Mouse (Mus musculus): ENCODE data around the gene Iqcn. TPM values are rescaled to one million over a fixed set of nuclear protein-coding genes. Genes with fewer than 3 reads are reported as not detected.

The Iqcn gene
- 0.04 and 0.10 TPM in 2 replicates for polyA plus RNA-seq (2016; fragmentation: Nextera tagmentation; extraction: Ambion mirVana)

- no peak for ATAC-seq (ENCODE audit: low FRiP score)
- no peak within 1 kb of the TSS for H3K27ac ChIP-seq
- H3K4me2 ChIP-seq: peak within 1 kb of the TSS; percentile 73; the same call in 1 of the 2 replicates
- H3K4me1 ChIP-seq: peaks cover 23% of the 10 kb centered on the region
- H3K4me3 ChIP-seq (replicated peaks): no peak within 1 kb of the TSS
- peaks cover 18% of the 10 kb centered on the region for H3K36me3 ChIP-seq (replicated peaks)
- 97% methylated on average over 3 of the region's 3 CpGs for WGBS
- no peak within 1 kb of the TSS for H3K9ac ChIP-seq
- no peaks in the 10 kb centered on the region for H3K9me3 ChIP-seq
- H3K27me3 ChIP-seq: no peaks in the 10 kb centered on the region
Measured at GRCm38 (mm10) chr8:70703287-70703686, at the start of gene Iqcn. Gene Iqcn (plus strand): TSS chr8:70703457.

GRCm38 (mm10) chr8:70654121-70654520 lies 49.1 kb upstream of the Iqcn start:
- H3K9me3 ChIP-seq: no peaks in the 10 kb centered on the region
- no peak overlapping the region for H3K4me2 ChIP-seq
- H3K4me1 ChIP-seq: peaks cover 61% of the 10 kb centered on the region
- no peak for ATAC-seq (ENCODE audit: low FRiP score)
- H3K36me3 ChIP-seq (replicated peaks): peaks cover 43% of the 10 kb centered on the region
- 83% methylated on average over 1 of the region's 1 CpGs for WGBS
- H3K27ac ChIP-seq: no peak overlapping the region
- no peaks in the 10 kb centered on the region for H3K27me3 ChIP-seq
- no peak overlapping the region for H3K9ac ChIP-seq
- H3K4me3 ChIP-seq (replicated peaks): no peak overlapping the region

GRCm38 (mm10) chr8:70655469-70655868 lies 47.8 kb upstream of the Iqcn start:
- 7% methylated on average over 2 of the region's 2 CpGs for WGBS
- Histone ChIP-seq H3K4me2 (0 out of 2 replicates have a peak overlapping the region, but pooled peaks have one; percentile 32), H3K27me3 (no peaks in the 10 kb centered on the region), H3K9ac (no peak overlapping the region; the same call in 1 of the 2 replicates), H3K4me1 (peaks cover 58% of the 10 kb centered on the region), H3K4me3 (replicated peaks) (no peak overlapping the region), H3K9me3 (no peaks in the 10 kb centered on the region), H3K36me3 (replicated peaks) (peaks cover 31% of the 10 kb centered on the region), H3K27ac (peak overlapping the region; percentile 92)
- no peak for ATAC-seq (ENCODE audit: low FRiP score)

- peak; percentile 50 for ATAC-seq (ENCODE audit: low FRiP score)
- WGBS: 13% methylated on average over 13 of the region's 13 CpGs
- H3K4me3 ChIP-seq (replicated peaks): no peak overlapping the region
- H3K9ac ChIP-seq: peak overlapping the region; percentile 17; the same call in 1 of the 2 replicates
- peak overlapping the region; percentile 92 for H3K27ac ChIP-seq
- H3K27me3 ChIP-seq: no peaks in the 10 kb centered on the region
- H3K4me1 ChIP-seq: peaks cover 60% of the 10 kb centered on the region
- peak overlapping the region; percentile 32 for H3K4me2 ChIP-seq
- H3K36me3 ChIP-seq (replicated peaks): peaks cover 23% of the 10 kb centered on the region
- H3K9me3 ChIP-seq: no peaks in the 10 kb centered on the region
Measured at GRCm38 (mm10) chr8:70656193-70656790, 47.0 kb upstream of the Iqcn start.

DNA sequence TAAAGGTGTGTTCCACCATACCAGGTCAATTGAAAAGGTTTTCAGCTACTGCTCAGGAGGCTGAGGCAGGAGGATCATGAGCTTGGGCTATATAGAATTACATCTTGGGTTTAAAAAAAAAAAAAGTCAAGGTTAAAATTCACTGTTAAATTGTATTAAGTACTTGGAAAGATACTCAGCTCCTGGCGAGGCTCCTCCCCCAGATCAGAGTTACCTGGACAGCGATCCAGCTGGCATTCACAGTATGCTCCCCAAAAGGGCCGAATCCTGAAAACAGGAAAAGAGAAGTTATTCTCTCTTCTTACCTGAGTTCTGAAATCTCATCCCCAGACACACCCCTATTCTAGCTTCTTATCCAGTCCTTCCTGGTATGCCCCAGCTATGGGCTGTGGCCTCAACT lies 46.0 kb upstream of the Iqcn start:
- WGBS: 94% methylated on average over 3 of the region's 3 CpGs
- ATAC-seq (ENCODE audit: low FRiP score): no peak
- no peak overlapping the region; the same call in 1 of the 2 replicates for H3K4me3 ChIP-seq (replicated peaks)
- H3K27ac ChIP-seq: peak overlapping the region; percentile 92
- H3K4me1 ChIP-seq: peaks cover 60% of the 10 kb centered on the region
- no peaks in the 10 kb centered on the region for H3K9me3 ChIP-seq
- no peaks in the 10 kb centered on the region for H3K27me3 ChIP-seq
- peaks cover 15% of the 10 kb centered on the region for H3K36me3 ChIP-seq (replicated peaks)
- H3K9ac ChIP-seq: no peak overlapping the region
- peak overlapping the region; percentile 91 for H3K4me2 ChIP-seq

GRCm38 (mm10) chr8:70657739-70658138 lies 45.5 kb upstream of the Iqcn start:
- Histone ChIP-seq H3K9me3 (no peaks in the 10 kb centered on the region), H3K4me3 (replicated peaks) (peak overlapping the region; percentile 78; the same call in 1 of the 2 replicates), H3K9ac (no peak overlapping the region), H3K27me3 (no peaks in the 10 kb centered on the region), H3K36me3 (replicated peaks) (peaks cover 12% of the 10 kb centered on the region), H3K27ac (peak overlapping the region; percentile 92), H3K4me1 (peaks cover 60% of the 10 kb centered on the region), H3K4me2 (peak overlapping the region; percentile 91)
- no peak for ATAC-seq (ENCODE audit: low FRiP score)
- WGBS: 81% methylated on average over 2 of the region's 2 CpGs

GRCm38 (mm10) chr8:70658897-70659603 lies 44.2 kb upstream of the Iqcn start:
- H3K9me3 ChIP-seq: no peaks in the 10 kb centered on the region
- H3K9ac ChIP-seq: peak overlapping the region; percentile 84
- 1% methylated on average over 31 of the region's 31 CpGs for WGBS
- peaks cover 60% of the 10 kb centered on the region for H3K4me1 ChIP-seq
- peak overlapping the region; percentile 91 for H3K4me2 ChIP-seq
- peak overlapping the region; percentile 78 for H3K4me3 ChIP-seq (replicated peaks)
- H3K27me3 ChIP-seq: no peaks in the 10 kb centered on the region
- H3K36me3 ChIP-seq (replicated peaks): peaks cover 12% of the 10 kb centered on the region
- ATAC-seq (ENCODE audit: low FRiP score): no peak; the same call in 1 of the 2 replicates
- H3K27ac ChIP-seq: peak overlapping the region; percentile 54

DNA sequence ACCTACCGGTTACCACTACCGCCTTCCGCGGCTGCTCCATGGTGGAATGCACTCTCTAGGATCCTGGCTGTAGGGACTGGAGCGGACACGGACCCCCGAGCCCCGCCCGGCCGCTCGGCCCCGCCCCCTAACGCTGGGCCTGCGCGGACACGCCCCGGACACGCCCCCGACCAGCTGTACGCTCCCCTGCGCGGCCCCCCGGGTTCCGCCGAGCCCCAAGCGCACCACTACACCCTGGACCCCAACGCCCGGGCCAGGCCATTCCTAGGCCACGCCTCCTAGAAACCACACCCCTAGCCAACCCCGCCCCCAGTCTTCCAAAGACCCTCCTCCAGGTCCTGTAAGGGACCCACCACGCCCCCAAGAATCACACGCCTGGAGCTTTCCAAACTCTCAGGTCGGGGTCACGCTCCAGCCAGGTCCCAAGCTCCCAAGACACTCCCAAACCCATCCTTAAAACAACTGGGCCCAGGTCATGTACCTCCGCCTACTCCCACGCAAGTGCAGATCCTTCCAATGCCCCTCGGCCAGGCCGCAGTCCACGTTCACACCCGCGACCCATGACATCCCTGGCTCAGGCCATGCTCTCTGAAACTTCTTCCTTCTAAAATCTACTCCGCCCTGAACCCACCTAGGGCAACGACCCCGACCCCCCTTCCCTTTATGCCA lies 43.5 kb upstream of the Iqcn start:
- peaks cover 8% of the 10 kb centered on the region for H3K36me3 ChIP-seq (replicated peaks)

DNA sequence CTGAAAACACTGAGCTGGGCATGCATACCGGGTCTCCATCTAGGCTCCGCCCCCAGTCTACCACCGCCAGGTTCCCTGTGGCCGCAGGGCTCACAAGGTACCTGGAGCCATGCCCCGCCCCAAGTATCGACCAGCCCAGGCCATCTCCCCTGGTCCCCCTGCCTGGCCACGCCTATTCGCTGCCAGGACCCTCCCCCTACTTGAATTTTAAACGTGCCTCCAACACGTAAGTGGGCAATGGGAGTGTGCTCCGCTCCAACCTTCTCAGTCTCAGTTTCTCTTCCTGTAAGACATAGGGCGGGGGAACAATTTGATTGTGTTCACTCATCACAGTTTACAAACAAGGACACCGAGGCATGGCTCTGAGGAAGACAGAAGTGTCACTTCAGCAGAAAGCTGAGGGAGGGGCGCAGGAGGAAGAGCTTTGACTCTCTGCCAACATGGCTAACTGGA lies 43.0 kb upstream of the Iqcn start, which contains the start of gene Pgpep1:
TSS of gene Pgpep1 (minus strand) at position 116 of the 453 bp plus-strand sequence.
- Histone ChIP-seq H3K27ac (peak within 1 kb of the TSS; percentile 54), H3K36me3 (replicated peaks) (peaks cover 3% of the 10 kb centered on the region; the same call in 1 of the 2 replicates), H3K4me2 (peak within 1 kb of the TSS; percentile 91), H3K4me3 (replicated peaks) (peak within 1 kb of the TSS; percentile 78), H3K9ac (peak within 1 kb of the TSS; percentile 84), H3K4me1 (peaks cover 51% of the 10 kb centered on the region), H3K9me3 (no peaks in the 10 kb centered on the region), H3K27me3 (no peaks in the 10 kb centered on the region)
- WGBS: under 1% methylated on average over 14 of the region's 14 CpGs
- ATAC-seq (ENCODE audit: low FRiP score): peak; percentile 50; the same call in 1 of the 2 replicates

More for the DNA sequence above, 43.5 kb upstream of the Iqcn start:
- Histone ChIP-seq H3K4me1 (peaks cover 57% of the 10 kb centered on the region), H3K9me3 (no peaks in the 10 kb centered on the region), H3K27me3 (no peaks in the 10 kb centered on the region), H3K4me2 (peak overlapping the region; percentile 91), H3K4me3 (replicated peaks) (peak overlapping the region; percentile 78), H3K27ac (peak overlapping the region; percentile 54), H3K9ac (peak overlapping the region; percentile 84)
- peak; percentile 92 for ATAC-seq (ENCODE audit: low FRiP score)
- under 1% methylated on average over 44 of the region's 44 CpGs for WGBS

DNA sequence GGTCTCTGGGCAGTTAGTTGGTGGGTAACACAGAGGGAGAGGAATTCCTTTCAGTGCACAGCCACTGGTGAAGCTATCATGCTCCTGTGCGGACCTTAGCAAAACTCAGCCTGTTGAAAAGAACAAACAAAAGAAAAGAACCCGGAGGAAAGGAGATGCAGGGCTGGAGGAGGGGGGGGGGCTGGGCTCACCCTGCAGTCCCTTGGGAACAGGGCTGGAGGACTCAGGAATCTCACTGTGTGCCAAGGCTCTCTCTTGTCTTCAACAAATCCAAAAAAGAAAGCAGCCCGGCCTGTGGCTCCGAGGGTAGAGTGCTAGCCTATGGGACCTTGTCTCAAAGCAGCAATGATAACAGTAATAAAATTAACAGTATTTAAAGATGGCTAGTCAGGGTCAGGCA lies 39.6 kb upstream of the Iqcn start:
- WGBS: 31% methylated on average over 4 of the region's 4 CpGs
- Histone ChIP-seq H3K27me3 (no peaks in the 10 kb centered on the region), H3K4me2 (no peak overlapping the region), H3K36me3 (replicated peaks) (no peaks in the 10 kb centered on the region), H3K4me1 (peaks cover 17% of the 10 kb centered on the region), H3K4me3 (replicated peaks) (no peak overlapping the region), H3K27ac (0 out of 2 replicates have a peak overlapping the region, but pooled peaks have one; percentile 13), H3K9me3 (no peaks in the 10 kb centered on the region; the same call in 1 of the 2 replicates), H3K9ac (no peak overlapping the region)
- ATAC-seq (ENCODE audit: low FRiP score): no peak

DNA sequence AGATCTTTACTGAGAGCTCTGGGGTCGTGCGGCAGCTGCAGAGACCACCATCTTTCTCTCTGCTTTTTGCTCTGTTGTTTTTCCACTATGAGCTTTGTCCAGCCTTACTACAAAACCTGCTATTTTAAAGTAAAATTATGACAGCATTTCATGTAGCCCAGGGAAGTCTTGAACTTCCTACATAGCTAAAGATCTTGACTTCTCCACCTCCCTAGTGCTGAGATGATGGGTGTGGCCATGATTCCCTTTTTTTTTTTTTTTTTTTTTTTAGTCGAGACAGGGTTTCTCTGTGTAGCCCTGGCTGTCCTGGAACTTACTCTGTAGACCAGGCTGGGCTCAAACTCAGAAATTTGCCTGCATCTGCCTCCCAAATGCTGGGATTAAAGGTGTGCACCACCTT lies 38.6 kb upstream of the Iqcn start:
- Histone ChIP-seq H3K27ac (no peak overlapping the region), H3K36me3 (replicated peaks) (no peaks in the 10 kb centered on the region)
- no peak for ATAC-seq (ENCODE audit: low FRiP score)

DNA sequence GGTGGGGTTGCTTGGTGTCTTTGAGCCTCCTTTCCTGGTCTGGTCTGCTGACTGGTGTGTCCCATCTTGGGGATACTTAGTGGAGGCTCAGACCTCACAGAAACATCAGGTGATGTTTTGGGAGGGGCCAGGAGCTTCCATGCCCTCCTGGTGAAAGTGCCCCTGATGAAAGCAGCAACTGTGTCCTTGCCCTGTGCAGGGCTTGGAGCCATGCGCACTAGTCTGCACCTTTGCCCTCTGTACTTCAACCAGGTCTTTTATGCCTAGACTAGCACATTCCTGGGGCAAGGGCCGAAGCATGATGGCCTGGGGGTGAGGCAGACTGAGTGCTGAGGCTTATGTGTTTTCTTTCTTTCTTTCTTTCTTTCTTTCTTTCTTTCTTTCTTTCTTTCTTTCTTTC lies 37.7 kb upstream of the Iqcn start:
- Histone ChIP-seq H3K4me3 (replicated peaks) (no peak overlapping the region), H3K9me3 (no peaks in the 10 kb centered on the region; the same call in 1 of the 2 replicates), H3K27ac (no peak overlapping the region), H3K27me3 (no peaks in the 10 kb centered on the region), H3K9ac (no peak overlapping the region), H3K4me1 (peaks cover under 1% of the 10 kb centered on the region; the same call in 1 of the 2 replicates), H3K4me2 (no peak overlapping the region), H3K36me3 (replicated peaks) (no peaks in the 10 kb centered on the region)
- no peak for ATAC-seq (ENCODE audit: low FRiP score)
- 95% methylated on average over 2 of the region's 2 CpGs for WGBS

More for the DNA sequence above, 38.6 kb upstream of the Iqcn start:
- 78% methylated on average over 3 of the region's 3 CpGs for WGBS
- H3K4me1 ChIP-seq: peaks cover 10% of the 10 kb centered on the region; the same call in 1 of the 2 replicates
- no peaks in the 10 kb centered on the region for H3K27me3 ChIP-seq
- H3K9me3 ChIP-seq: no peaks in the 10 kb centered on the region; the same call in 1 of the 2 replicates
- no peak overlapping the region for H3K9ac ChIP-seq
- H3K4me2 ChIP-seq: no peak overlapping the region
- H3K4me3 ChIP-seq (replicated peaks): no peak overlapping the region

Data from forebrain, embryonic 12.5 days (tissue).